Mouse (Mus musculus) liver, adult 2 months (tissue): ENCODE measurements at regions not wholly inside any gene's neighbourhood (a gene's known extent, or its start where the extent isn't known, plus 50 kb on each side); places are given as distances from the start of the nearest gene placed in this dataset.

Source experiments
- CTCF ChIP-seq: fragments of 200-500 bp; IDR thresholded peaks from 2 replicates; pipeline ENCODE4 v1.5.1; 2011; ENCODE audit warnings: low read depth, low read length, control low read depth
- POLR2A ChIP-seq: fragments of 200-500 bp; IDR thresholded peaks from 2 replicates; pipeline ENCODE4 v1.6.1; 2011; ENCODE audit warnings: low read length, control low read depth; ENCODE audit not compliant: insufficient read depth; ENCODE audit errors: extremely low read depth

GRCm38 (mm10) chr1:103762745-103763144 lies 1005.6 kb upstream of the Cdh20 start:
- TF ChIP-seq POLR2A (no peak), CTCF (peak; percentile 33; the same call in 1 of the 2 replicates)
